1 mouse cellular context compared by ENCODE assay signal in the genomic region with DNA sequence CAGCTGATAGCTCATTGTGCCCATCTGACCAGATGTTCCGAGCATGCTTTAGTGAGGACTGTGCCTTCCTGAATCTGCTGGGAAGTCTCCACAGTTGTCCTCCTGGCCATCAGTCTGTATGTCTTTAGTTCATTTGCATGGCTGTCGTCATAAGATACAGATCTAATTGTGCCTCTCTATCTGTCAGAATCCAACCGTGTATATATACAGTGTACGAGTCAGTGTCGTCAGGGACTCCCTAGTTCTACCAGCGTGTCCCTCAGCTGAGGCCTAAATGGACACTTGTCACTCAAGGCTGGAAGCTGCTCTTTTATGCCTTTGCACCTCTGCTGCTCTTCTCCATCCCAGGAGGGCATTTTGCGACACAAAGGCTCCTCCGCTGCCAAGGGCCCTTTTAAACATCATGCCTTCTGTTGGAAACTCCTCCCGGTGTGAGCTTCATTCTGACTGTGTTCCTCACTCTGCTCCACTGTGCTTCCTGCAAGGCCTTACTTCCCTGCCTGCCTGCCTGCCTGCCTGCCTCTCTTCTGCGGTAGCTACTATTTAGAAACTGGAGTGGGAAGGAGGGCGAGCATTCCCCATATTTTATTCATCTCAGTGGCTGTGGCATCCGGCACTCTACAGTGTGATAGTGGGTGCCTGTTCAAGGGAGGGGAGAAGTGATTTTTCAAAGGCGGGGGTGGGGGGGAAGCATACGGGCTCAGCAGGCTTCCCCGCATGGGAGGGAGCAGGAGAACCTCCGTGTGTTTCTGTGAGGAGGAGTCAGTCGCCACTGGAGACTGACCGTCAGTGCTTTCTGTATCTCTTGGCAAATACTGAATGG.
TF ChIP-seq lines count a peak whose summit lies in the region.

No protein-coding gene starts in this region.

TF ChIP-seq in CH12.LX, 34 proteins besides CTCF, POLR2A, EP300 and RAD21 (continued from another document):
- TF ChIP-seq USF1 (IDR thresholded peaks at IDR 0.05; ENCODE audit: low read depth, low read length) (no peak), UBTF (IDR thresholded peaks at IDR 0.05; ENCODE audit: low read depth, low read length) (no peak), TBP (conservative IDR thresholded peaks at IDR 0.05; ENCODE audit: low read depth, low read length) (no peak), ZKSCAN1 (IDR thresholded peaks at IDR 0.05; ENCODE audit: borderline replicate concordance, low read depth, low read length) (no peak), ETS1 (conservative IDR thresholded peaks at IDR 0.05; ENCODE audit: low read depth, low read length) (no peak)
